Mouse (Mus musculus) c-Kit-positive CD71-negative TER-119-negative erythroid progenitor cells, embryonic 14.5 days (primary cell): Measurements from ENCODE around the gene Dgki.

Experiments used
- DNase-seq: peaks from one replicate; pipeline ENCODE4 v3.0.0-alpha.2; 2013; ENCODE audit warnings: low read depth

Gene Dgki

GRCm38 (mm10) chr6:36907191-36907590 is 392.8 kb downstream of the Dgki start:
- no peak for DNase-seq

- DNase-seq, result no peak
These were observed 394.0 kb downstream of the Dgki start for GRCm38 (mm10) chr6:36905965-36906364.

GRCm38 (mm10) chr6:36904911-36905310 is 395.1 kb downstream of the Dgki start:
- DNase-seq, result no peak

- no peak for DNase-seq
These were observed 396.2 kb downstream of the Dgki start for GRCm38 (mm10) chr6:36903821-36904220.

- no peak for DNase-seq
These were observed 396.7 kb downstream of the Dgki start for GRCm38 (mm10) chr6:36903159-36903794.

GRCm38 (mm10) chr6:36899872-36900271 is 400.1 kb downstream of the Dgki start:
- no peak for DNase-seq

GRCm38 (mm10) chr6:36898412-36898811 is 401.6 kb downstream of the Dgki start:
- DNase-seq, result no peak

- DNase-seq, result no peak
These were observed 402.3 kb downstream of the Dgki start for GRCm38 (mm10) chr6:36897616-36898149.

- DNase-seq, result no peak
These were observed 403.3 kb downstream of the Dgki start for GRCm38 (mm10) chr6:36896656-36897055.

- DNase-seq, result no peak
These were observed 408.2 kb downstream of the Dgki start for GRCm38 (mm10) chr6:36891820-36892219.

GRCm38 (mm10) chr6:36890776-36891175 is 409.2 kb downstream of the Dgki start:
- no peak for DNase-seq

- DNase-seq, result no peak
These were observed 409.7 kb downstream of the Dgki start for GRCm38 (mm10) chr6:36890296-36890695.

- no peak for DNase-seq
These were observed 418.7 kb downstream of the Dgki start for GRCm38 (mm10) chr6:36881309-36881708.

- DNase-seq, result no peak
These were observed 419.2 kb downstream of the Dgki start for GRCm38 (mm10) chr6:36880643-36881263.

GRCm38 (mm10) chr6:36877399-36877798 is 422.6 kb downstream of the Dgki start:
- no peak for DNase-seq

- DNase-seq, result no peak
These were observed 423.6 kb downstream of the Dgki start for GRCm38 (mm10) chr6:36876426-36876825.

- DNase-seq, result no peak
These were observed 424.1 kb downstream of the Dgki start for GRCm38 (mm10) chr6:36875926-36876325.

- DNase-seq, result no peak
These were observed 427.1 kb downstream of the Dgki start for GRCm38 (mm10) chr6:36872876-36873275.

GRCm38 (mm10) chr6:36868217-36868616 is 431.8 kb downstream of the Dgki start:
- DNase-seq, result no peak

GRCm38 (mm10) chr6:36858258-36859041 is 441.5 kb downstream of the Dgki start:
- DNase-seq, result no peak

GRCm38 (mm10) chr6:36857627-36858257 is 442.2 kb downstream of the Dgki start:
- no peak for DNase-seq

- no peak for DNase-seq
These were observed 449.4 kb downstream of the Dgki start for GRCm38 (mm10) chr6:36850422-36851129.
